Mouse (Mus musculus): ENCODE data around the gene Them7. TPM values are rescaled to one million over a fixed set of nuclear protein-coding genes. Genes with fewer than 3 reads are reported as not detected.

Them7 gene
- polyA plus RNA-seq, 1 experiment from 2014 or later: 3.1 TPM

DNA sequence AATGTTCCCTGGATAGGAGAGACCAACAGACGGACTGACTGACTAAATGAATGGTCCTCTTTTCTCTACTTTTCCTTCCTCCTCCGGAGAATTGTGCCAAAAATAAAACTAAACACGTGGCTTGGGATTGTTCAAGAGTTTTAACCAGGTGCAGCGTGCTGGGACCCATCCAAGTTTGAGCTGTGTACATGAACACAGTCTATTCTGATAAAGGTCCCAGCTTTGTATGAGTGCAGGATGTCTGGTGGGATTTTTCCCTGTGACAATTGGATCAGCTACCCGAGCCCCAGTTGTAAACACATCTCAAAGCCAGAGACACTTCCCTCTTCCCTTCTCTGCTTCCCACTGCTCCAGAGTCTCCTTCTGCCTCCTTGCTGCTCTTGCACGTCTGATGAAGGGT lies 10.2 kb downstream of the Them7 start:
- no peak for TF ChIP-seq CTCF (IDR thresholded peaks at IDR 0.05)
- ChIA-PET CTCF (interaction anchor here (0.8 to 2.0 kb wide), 3 partner anchors 25 to 318 kb away, joined by 3 to 8 read pairs (median 3); no protein-coding TSS in a partner anchor), POLR2A (no interaction called here)
- DNase-seq (ENCODE audit: low read depth, low spot score) (no peak), ATAC-seq (no peak)
- in situ Hi-C loops (cut with MboI; ENCODE audit: low pct_unique_long_range_greater_than_20kb): loop anchor here (5.0 to 10.0 kb wide), 3 partner anchors 122 to 342 kb away; no protein-coding TSS in a partner anchor
- H3K27me3 ChIP-seq: no peaks in the 10 kb centered on the region

DNA sequence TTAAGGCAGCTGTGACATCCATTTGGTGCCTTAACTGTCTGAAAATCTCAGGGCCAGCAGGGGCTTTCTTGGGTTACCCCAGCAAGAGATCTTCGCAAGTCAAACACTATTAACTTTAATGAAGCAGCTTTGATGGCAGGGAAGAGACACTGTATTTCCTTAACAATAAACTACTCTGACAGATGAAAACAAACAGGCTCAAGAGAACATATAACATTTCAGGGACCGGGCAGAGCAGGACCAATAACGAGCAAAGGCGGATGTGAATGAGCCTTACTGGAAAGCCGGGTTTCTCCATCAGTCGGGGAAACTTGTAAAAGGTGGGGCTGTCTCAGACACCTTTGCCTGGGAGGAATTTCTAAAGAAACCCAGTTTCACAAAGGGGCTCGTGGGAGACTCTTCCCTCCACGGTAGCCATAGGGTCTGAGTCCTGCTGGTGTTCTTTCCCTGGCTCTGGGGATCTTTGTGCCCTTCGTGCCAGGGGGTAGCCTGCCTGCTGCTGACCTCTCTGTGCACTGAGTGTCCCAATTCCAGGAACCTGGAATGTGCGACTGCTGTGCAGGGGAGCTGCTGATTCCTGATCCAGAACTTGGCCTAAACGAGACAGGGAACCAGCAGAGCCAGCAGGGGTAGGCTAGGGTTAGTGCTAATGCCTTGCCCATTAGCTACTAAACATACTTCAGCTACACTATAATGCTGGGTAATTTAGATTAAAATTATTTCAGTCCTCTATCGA lies 11.4 kb downstream of the Them7 start:
- ChIA-PET POLR2A (interaction anchor here (1.2 kb wide), 1 partner anchor 13 kb away, joined by 3 read pairs; no protein-coding TSS in a partner anchor), CTCF (interaction anchor here (1.7 to 3.1 kb wide), 3 partner anchors 127 to 348 kb away, joined by 3 to 10 read pairs (median 8); no protein-coding TSS in a partner anchor)
- no peaks in the 10 kb centered on the region for H3K27me3 ChIP-seq
- TF ChIP-seq CTCF (IDR thresholded peaks at IDR 0.05): no peak
- peak; percentile 48 for ATAC-seq
- in situ Hi-C loops (cut with MboI; ENCODE audit: low pct_unique_long_range_greater_than_20kb): loop anchor here (10.0 kb wide), 1 partner anchor 231 kb away; no protein-coding TSS in a partner anchor
- no peak for DNase-seq (ENCODE audit: low read depth, low spot score)

DNA sequence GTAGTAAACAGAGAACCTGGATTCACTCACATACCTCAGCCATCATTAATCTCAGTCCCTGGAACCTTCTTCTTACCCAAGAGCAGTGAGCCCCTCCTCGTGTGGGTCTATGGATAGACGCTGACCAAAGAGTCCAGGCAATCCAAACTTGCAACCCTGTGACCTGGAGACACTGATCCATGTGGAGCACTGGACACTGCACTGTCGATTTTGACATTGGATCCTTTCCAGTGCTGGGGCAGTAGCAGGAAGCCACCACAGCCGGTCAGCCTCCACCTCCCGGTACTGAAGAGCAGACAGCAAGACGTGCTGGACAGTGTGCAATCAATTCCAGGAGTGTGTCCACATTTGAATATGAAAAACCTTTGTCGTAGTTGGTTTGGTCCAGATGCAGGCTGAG lies 13.3 kb downstream of the Them7 start:
- POLR2A ChIA-PET: no interaction called here
- CTCF ChIA-PET: interaction anchor here (1.1 to 3.1 kb wide), 3 partner anchors 117 to 349 kb away, joined by 3 to 10 read pairs (median 3); no protein-coding TSS in a partner anchor
- ATAC-seq (no peak), DNase-seq (ENCODE audit: low read depth, low spot score) (no peak)
- TF ChIP-seq CTCF (IDR thresholded peaks at IDR 0.05): no peak
- H3K27me3 ChIP-seq: no peaks in the 10 kb centered on the region
- in situ Hi-C loops (cut with MboI; ENCODE audit: low pct_unique_long_range_greater_than_20kb): loop anchor here (10.0 kb wide), 1 partner anchor 233 kb away; no protein-coding TSS in a partner anchor

DNA sequence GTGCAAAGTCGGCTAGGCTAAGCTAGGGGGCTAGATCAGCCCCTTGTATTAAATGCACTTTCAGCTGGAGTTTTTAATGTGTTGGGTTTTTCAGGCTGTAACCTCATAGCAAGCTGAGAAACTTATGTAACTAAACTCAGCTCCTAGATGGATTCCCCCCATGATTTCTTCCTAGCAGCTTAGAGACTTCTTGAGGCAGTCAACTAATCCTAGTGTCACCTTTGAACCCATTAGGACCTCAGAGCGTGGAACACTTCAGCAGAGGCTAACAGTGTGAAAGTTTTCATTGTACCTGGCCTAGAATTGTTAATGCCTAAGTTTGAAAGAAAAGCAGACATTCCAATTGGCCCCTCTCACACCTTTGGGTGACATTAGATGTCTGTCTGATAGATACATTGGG lies 13.7 kb downstream of the Them7 start:
- in situ Hi-C loops (cut with MboI; ENCODE audit: low pct_unique_long_range_greater_than_20kb): loop anchor here (10.0 kb wide), 1 partner anchor 233 kb away; no protein-coding TSS in a partner anchor
- no peak for DNase-seq (ENCODE audit: low read depth, low spot score)
- H3K27me3 ChIP-seq: no peaks in the 10 kb centered on the region
- CTCF ChIA-PET: interaction anchor here (1.0 to 3.1 kb wide), 4 partner anchors 117 to 350 kb away, joined by 3 to 10 read pairs (median 3); no protein-coding TSS in a partner anchor
- TF ChIP-seq CTCF (IDR thresholded peaks at IDR 0.05): no peak
- POLR2A ChIA-PET: no interaction called here
- ATAC-seq: no peak

DNA sequence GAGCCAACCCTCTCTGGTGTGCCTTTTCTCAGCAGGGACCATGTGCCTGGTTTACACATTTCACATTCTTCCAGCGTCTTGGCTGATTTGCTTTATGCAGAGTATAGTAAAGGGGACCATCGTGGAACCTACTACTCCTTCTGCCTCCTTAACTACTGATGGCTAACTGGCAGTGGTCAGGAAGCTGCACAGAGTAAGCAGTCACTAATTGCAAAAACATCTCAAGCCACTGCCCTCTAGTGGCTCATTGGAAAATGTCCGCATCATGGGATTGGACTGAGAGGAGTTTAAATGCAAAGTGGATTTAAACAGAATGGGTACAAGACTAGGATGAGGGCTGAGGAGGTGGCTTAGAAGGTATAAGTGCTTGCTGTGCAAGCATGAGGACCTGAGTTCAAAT lies 14.7 kb downstream of the Them7 start:
- ChIA-PET POLR2A (no interaction called here), CTCF (interaction anchor here (0.8 to 1.5 kb wide), 4 partner anchors 118 to 374 kb away, joined by 3 read pairs; no protein-coding TSS in a partner anchor)
- peak; percentile 80 for TF ChIP-seq CTCF (IDR thresholded peaks at IDR 0.05)
- peak; percentile 49 for ATAC-seq
- H3K27me3 ChIP-seq: no peaks in the 10 kb centered on the region
- no peak for DNase-seq (ENCODE audit: low read depth, low spot score)
- in situ Hi-C loops (cut with MboI; ENCODE audit: low pct_unique_long_range_greater_than_20kb): loop anchor here (10.0 kb wide), 1 partner anchor 234 kb away; no protein-coding TSS in a partner anchor

DNA sequence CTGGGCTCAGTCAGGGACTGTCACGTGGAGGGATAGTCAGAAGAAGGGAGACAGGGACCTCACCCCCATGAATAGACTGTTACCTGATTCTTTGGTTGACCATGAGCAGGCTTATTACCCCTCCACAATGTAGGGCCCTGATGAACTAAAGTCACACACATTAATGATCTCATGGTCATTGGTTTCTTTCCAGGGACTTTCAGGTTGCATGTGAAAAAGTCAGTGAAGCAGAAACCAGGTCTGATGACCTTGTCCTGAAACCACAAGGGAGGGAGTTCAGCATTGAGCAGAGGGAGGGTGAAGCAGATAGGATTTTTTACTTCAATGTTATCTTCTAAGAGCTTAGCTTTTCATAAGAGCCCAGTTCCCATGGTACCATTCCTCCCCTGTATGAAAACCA lies 16.5 kb downstream of the Them7 start:
- TF ChIP-seq CTCF (IDR thresholded peaks at IDR 0.05): no peak
- ATAC-seq (no peak), DNase-seq (ENCODE audit: low read depth, low spot score) (no peak)
- in situ Hi-C loops (cut with MboI; ENCODE audit: low pct_unique_long_range_greater_than_20kb): no loop called here
- ChIA-PET POLR2A (no interaction called here), CTCF (interaction anchor here (0.9 kb wide), 1 partner anchor 9 kb away, joined by 5 read pairs; no protein-coding TSS in a partner anchor)
- H3K27me3 ChIP-seq: no peaks in the 10 kb centered on the region

DNA sequence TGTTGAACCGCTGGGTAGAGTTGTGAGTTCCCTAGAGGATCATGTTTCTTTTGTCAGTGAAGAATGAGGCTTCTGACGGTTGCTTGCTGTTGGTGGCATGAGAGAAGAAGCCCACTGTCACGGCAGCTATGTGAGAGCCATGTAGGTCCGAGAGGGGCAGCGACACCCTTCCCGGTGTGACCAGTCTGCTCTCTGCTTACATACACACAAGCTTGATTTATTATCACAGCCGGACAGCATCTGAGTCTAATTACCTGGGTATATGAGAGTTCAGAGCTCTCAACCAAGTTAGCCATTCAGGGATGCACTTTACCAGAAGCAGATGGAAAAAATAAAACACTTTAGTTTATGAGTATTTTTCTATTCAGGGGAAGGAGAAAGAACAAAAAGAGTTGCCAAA lies 18.8 kb downstream of the Them7 start:
- ChIA-PET POLR2A (no interaction called here), CTCF (no interaction called here)
- no peak for TF ChIP-seq CTCF (IDR thresholded peaks at IDR 0.05)
- in situ Hi-C loops (cut with MboI; ENCODE audit: low pct_unique_long_range_greater_than_20kb): no loop called here
- ATAC-seq: no peak
- no peaks in the 10 kb centered on the region for H3K27me3 ChIP-seq
- DNase-seq (ENCODE audit: low read depth, low spot score): no peak

DNA sequence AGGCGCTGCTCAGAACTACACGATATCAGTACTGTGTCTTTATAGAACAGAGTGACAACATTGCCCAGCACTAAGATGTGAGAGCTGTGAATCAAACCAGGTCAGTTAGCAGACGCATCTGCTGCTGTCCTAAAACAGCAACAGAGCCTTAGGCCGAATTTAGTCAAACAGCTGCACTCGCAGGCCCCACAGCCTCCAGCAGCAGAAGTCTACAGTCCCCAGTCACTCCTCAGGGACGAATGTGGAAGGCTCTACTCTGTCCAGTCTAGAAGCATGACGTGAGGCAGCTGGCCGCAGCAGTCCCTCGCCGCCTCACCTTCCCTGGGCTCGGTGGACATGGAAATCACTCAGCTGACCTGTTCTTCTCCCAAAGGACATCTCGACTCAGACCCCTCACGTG lies 20.6 kb downstream of the Them7 start:
- DNase-seq (ENCODE audit: low read depth, low spot score) (no peak), ATAC-seq (no peak)
- no peaks in the 10 kb centered on the region for H3K27me3 ChIP-seq
- in situ Hi-C loops (cut with MboI; ENCODE audit: low pct_unique_long_range_greater_than_20kb): no loop called here
- CTCF ChIA-PET: interaction anchor here (1.1 to 1.6 kb wide), 2 partner anchors 10 to 11 kb away, joined by 3 read pairs; no protein-coding TSS in a partner anchor
- no peak for TF ChIP-seq CTCF (IDR thresholded peaks at IDR 0.05)
- POLR2A ChIA-PET: no interaction called here

DNA sequence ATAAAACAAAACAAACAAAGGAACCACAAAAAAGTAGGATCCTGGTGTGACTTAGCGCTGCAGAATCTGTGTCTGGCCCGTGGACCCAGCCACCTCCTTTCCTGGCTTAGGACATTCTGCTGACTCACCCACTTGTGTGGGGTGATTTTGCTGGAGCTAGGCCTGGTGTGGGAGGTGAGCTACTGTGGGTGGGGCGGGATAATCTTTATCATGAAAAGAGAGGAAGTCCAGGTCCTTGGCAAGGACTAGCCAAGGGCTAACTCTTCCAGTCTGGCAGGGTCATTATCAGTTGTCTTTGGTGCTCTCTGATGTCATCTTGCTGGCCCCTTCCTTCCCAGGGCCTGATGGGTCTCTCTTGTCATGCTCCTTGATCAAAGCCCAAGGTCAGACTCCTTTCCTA lies 27.9 kb downstream of the Them7 start:
- ATAC-seq (no peak), DNase-seq (ENCODE audit: low read depth, low spot score) (no peak)
- CTCF ChIA-PET: no interaction called here
- in situ Hi-C loops (cut with MboI; ENCODE audit: low pct_unique_long_range_greater_than_20kb): no loop called here
- POLR2A ChIA-PET: no interaction called here
- TF ChIP-seq CTCF (IDR thresholded peaks at IDR 0.05): no peak
- H3K27me3 ChIP-seq: peaks cover 3% of the 10 kb centered on the region

DNA sequence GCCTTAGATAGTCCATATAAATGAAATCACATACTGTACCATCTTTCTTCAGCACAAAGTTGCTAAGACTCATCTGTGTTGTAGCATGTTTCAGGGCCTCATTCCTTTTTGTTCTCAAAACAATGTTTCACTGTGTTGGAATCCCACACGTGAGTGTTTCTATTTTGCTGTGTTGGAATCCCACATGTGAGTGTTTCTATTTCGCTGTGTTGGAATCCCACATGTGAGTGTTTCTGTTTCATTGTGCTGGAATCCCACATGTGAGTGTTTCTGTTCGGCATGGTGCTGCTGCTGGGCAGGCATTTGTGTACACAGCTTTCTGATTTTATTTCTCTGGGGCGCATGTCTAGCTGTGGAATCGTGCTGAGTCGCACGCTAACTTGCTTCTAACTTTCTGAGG lies 28.7 kb downstream of the Them7 start:
- peaks cover 3% of the 10 kb centered on the region for H3K27me3 ChIP-seq
- DNase-seq (ENCODE audit: low read depth, low spot score) (no peak), ATAC-seq (no peak)
- POLR2A ChIA-PET: no interaction called here
- no peak for TF ChIP-seq CTCF (IDR thresholded peaks at IDR 0.05)
- CTCF ChIA-PET: no interaction called here
- in situ Hi-C loops (cut with MboI; ENCODE audit: low pct_unique_long_range_greater_than_20kb): no loop called here

DNA sequence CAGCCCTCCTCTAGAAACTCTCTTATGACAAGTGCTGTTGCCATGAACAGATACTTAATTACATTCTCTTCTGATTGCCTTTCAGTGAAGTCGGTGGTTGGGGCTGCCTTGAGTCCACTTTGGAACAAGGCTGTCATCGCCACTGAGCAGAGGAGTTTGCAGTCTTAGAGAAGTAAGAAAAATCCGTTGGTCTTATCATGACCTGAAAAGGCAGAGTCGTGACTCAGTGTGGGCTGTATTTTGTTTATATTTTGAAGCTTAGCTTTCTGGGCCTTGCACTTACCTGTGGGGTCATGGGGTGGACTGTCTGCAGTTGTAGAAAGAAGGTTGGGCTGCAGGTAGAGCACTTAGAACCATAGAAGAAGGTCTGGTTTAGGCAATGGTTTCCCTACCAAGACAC lies 31.3 kb downstream of the Them7 start:
- no peak for TF ChIP-seq CTCF (IDR thresholded peaks at IDR 0.05)
- CTCF ChIA-PET: interaction anchor here (1.2 kb wide), 1 partner anchor 10 kb away, joined by 3 read pairs; no protein-coding TSS in a partner anchor
- DNase-seq (ENCODE audit: low read depth, low spot score) (no peak), ATAC-seq (no peak)
- POLR2A ChIA-PET: no interaction called here
- peaks cover 3% of the 10 kb centered on the region for H3K27me3 ChIP-seq
- in situ Hi-C loops (cut with MboI; ENCODE audit: low pct_unique_long_range_greater_than_20kb): no loop called here

All from Patski (cell line).